Mouse (Mus musculus): Measurements from ENCODE around the gene Msrb1. TPM values are rescaled to one million over a fixed set of nuclear protein-coding genes. Genes with fewer than 3 reads are reported as not detected.

The Msrb1 gene
- total and polyA plus RNA-seq, 2 experiments from 2014 or later = 19.3 to 28.6 TPM

DNA sequence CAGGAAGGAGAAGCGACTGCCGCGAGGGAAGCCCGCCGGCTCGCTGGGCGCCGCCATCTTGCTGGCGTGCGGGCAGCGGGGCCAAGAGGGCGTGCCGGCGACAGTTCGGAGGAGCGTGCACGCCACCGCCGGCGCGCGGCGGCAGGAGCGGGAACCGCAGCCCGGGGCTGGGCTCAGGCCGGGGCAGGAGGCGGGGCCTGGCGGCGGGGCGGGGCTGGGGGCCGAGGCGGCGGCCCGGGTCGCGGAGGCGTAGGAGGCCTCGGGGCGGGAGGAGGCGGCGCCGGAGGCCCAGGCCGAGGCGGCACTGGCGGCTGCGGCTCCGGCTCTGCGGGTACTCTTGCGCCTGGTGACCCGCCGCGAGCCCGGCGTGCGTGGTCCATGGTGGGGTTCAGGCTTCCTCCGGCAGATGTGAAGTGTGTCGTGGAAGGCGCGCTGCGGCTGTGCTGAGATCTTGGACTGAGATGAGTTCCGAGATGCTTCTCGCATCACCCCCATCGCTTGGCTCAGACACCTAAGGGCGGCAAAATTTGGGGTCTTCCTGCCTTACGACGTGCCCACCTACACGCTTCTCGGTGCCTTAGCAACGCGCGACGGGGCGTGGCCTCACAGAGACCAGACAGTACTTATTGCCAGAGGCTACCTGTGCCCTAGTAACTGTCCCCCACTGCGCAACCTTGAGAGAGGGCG, 40.3 kb upstream of the Msrb1 start, which contains the start of the genes Gfer and Noxo1:
Gene Gfer, minus strand, starts transcription at position 146 of the 687 bp plus-strand sequence.
Gene Noxo1, plus strand, starts transcription at position 224 of the 687 bp plus-strand sequence.
- H3K9ac ChIP-seq = peak within 1 kb of the TSS; percentile 79
- H3K4me3 ChIP-seq (ENCODE audit: low read depth, low read length) = peak within 1 kb of the TSS; percentile 76
- H3K9me3 ChIP-seq (ENCODE audit: low read length) = no peaks in the 10 kb centered on the region
- peaks cover 26% of the 10 kb centered on the region for H3K36me3 ChIP-seq (ENCODE audit: insufficient read depth)
- under 1% methylated on average over 63 of the region's 76 CpGs for WGBS
- peak; percentile 87 for DNase-seq
- H3K27ac ChIP-seq (ENCODE audit: low read depth, low read length) = peak within 1 kb of the TSS; percentile 90
- no peaks in the 10 kb centered on the region for H3K27me3 ChIP-seq (ENCODE audit: insufficient read depth, low read length)
- H3K4me2 ChIP-seq (ENCODE audit: low read depth) = peak within 1 kb of the TSS; percentile 83
- peaks cover 11% of the 10 kb centered on the region; the same call in 1 of the 2 replicates for H3K4me1 ChIP-seq (ENCODE audit: insufficient read depth)
- peak; percentile 96 for ATAC-seq
- TF ChIP-seq CTCF (IDR thresholded peaks at IDR 0.05; ENCODE audit: low read depth) = peak; percentile 48

DNA sequence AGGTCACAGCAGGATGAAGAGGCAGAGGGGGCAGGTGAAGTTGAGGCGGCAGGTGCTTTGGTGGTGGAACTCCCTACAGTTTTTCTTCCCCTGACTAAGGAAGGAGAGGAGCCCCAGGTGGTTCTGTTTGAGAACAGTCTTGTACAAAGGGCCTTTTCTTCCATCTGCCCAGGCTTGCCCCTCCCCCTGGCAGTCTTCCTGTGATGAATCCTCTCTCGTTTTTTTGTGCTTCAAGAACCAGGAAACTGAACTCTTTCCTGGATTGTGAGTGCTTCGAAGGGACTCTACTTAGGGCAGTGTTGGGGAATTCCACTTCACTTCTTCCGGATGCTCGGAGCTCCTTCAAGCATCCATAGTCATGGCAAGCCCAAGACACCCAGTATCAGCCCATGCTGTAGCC, 38.5 kb upstream of the Msrb1 start:
- Histone ChIP-seq H3K4me2 (ENCODE audit: low read depth) (no peak overlapping the region), H3K4me3 (ENCODE audit: low read depth, low read length) (no peak overlapping the region), H3K27me3 (ENCODE audit: insufficient read depth, low read length) (no peaks in the 10 kb centered on the region), H3K4me1 (ENCODE audit: insufficient read depth) (peaks cover 11% of the 10 kb centered on the region; the same call in 1 of the 2 replicates), H3K9ac (no peak overlapping the region), H3K9me3 (ENCODE audit: low read length) (no peaks in the 10 kb centered on the region), H3K27ac (ENCODE audit: low read depth, low read length) (no peak overlapping the region), H3K36me3 (ENCODE audit: insufficient read depth) (peaks cover 41% of the 10 kb centered on the region)
- ATAC-seq (no peak), DNase-seq (no peak)
- WGBS = 18% methylated on average over 5 of the region's 5 CpGs
- no peak for TF ChIP-seq CTCF (IDR thresholded peaks at IDR 0.05; ENCODE audit: low read depth)

GRCm38 (mm10) chr17:24698715-24699114, 37.7 kb upstream of the Msrb1 start:
- no peak for TF ChIP-seq CTCF (IDR thresholded peaks at IDR 0.05; ENCODE audit: low read depth)
- H3K27ac ChIP-seq (ENCODE audit: low read depth, low read length) = no peak overlapping the region
- 72% methylated on average over 9 of the region's 9 CpGs for WGBS
- H3K4me3 ChIP-seq (ENCODE audit: low read depth, low read length) = no peak overlapping the region
- H3K4me2 ChIP-seq (ENCODE audit: low read depth) = no peak overlapping the region
- DNase-seq (no peak), ATAC-seq (no peak)
- H3K36me3 ChIP-seq (ENCODE audit: insufficient read depth) = peaks cover 40% of the 10 kb centered on the region
- no peaks in the 10 kb centered on the region for H3K27me3 ChIP-seq (ENCODE audit: insufficient read depth, low read length)
- H3K4me1 ChIP-seq (ENCODE audit: insufficient read depth) = peaks cover 11% of the 10 kb centered on the region; the same call in 1 of the 2 replicates
- no peak overlapping the region for H3K9ac ChIP-seq
- H3K9me3 ChIP-seq (ENCODE audit: low read length) = no peaks in the 10 kb centered on the region

- Histone ChIP-seq H3K36me3 (ENCODE audit: insufficient read depth) (peaks cover 48% of the 10 kb centered on the region), H3K9ac (no peak overlapping the region), H3K27me3 (ENCODE audit: insufficient read depth, low read length) (no peaks in the 10 kb centered on the region), H3K9me3 (ENCODE audit: low read length) (no peaks in the 10 kb centered on the region), H3K27ac (ENCODE audit: low read depth, low read length) (no peak overlapping the region), H3K4me2 (ENCODE audit: low read depth) (no peak overlapping the region), H3K4me3 (ENCODE audit: low read depth, low read length) (no peak overlapping the region), H3K4me1 (ENCODE audit: insufficient read depth) (peaks cover 11% of the 10 kb centered on the region; the same call in 1 of the 2 replicates)
- ATAC-seq (no peak), DNase-seq (no peak)
- 87% methylated on average over 2 of the region's 2 CpGs for WGBS
- no peak for TF ChIP-seq CTCF (IDR thresholded peaks at IDR 0.05; ENCODE audit: low read depth)
Measured at GRCm38 (mm10) chr17:24699473-24699872, 37.0 kb upstream of the Msrb1 start.

GRCm38 (mm10) chr17:24701251-24701650, 35.2 kb upstream of the Msrb1 start:
- H3K9me3 ChIP-seq (ENCODE audit: low read length) = no peaks in the 10 kb centered on the region
- no peak for DNase-seq
- H3K4me2 ChIP-seq (ENCODE audit: low read depth) = no peak overlapping the region
- no peak overlapping the region for H3K4me3 ChIP-seq (ENCODE audit: low read depth, low read length)
- no peak overlapping the region for H3K9ac ChIP-seq
- peaks cover 6% of the 10 kb centered on the region; the same call in 1 of the 2 replicates for H3K4me1 ChIP-seq (ENCODE audit: insufficient read depth)
- WGBS = 92% methylated on average over 9 of the region's 9 CpGs
- no peaks in the 10 kb centered on the region for H3K27me3 ChIP-seq (ENCODE audit: insufficient read depth, low read length)
- TF ChIP-seq CTCF (IDR thresholded peaks at IDR 0.05; ENCODE audit: low read depth) = no peak
- no peak overlapping the region for H3K27ac ChIP-seq (ENCODE audit: low read depth, low read length)
- peaks cover 56% of the 10 kb centered on the region for H3K36me3 ChIP-seq (ENCODE audit: insufficient read depth)
- no peak for ATAC-seq

DNA sequence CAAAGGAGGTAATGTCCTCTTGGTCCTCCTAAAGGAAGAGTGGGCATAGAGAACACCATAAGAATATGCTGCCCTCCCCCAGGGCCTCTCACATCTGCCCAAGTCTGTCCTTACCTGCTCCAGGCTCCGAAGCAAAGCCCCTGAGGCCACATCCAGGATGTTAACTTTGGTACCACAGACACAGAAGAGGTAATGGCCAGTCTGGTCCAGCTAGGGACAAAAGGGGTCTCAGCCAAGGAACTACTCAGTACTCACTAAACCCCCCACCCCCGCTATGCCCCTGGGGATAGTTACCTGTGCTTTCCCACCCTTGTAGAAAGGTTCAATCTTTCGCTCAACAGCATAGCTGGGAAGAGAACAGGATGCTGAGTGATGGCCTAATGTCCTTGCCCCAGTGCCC, 30.6 kb upstream of the Msrb1 start:
- ATAC-seq (no peak), DNase-seq (no peak)
- peaks cover 3% of the 10 kb centered on the region; the same call in 1 of the 2 replicates for H3K4me1 ChIP-seq (ENCODE audit: insufficient read depth)
- peaks cover 40% of the 10 kb centered on the region for H3K36me3 ChIP-seq (ENCODE audit: insufficient read depth)
- H3K27me3 ChIP-seq (ENCODE audit: insufficient read depth, low read length) = no peaks in the 10 kb centered on the region
- WGBS = 95% methylated on average over 3 of the region's 3 CpGs
- H3K9me3 ChIP-seq (ENCODE audit: low read length) = no peaks in the 10 kb centered on the region
- no peak for TF ChIP-seq CTCF (IDR thresholded peaks at IDR 0.05; ENCODE audit: low read depth)
- H3K4me2 ChIP-seq (ENCODE audit: low read depth) = no peak overlapping the region
- no peak overlapping the region for H3K27ac ChIP-seq (ENCODE audit: low read depth, low read length)
- H3K9ac ChIP-seq = no peak overlapping the region
- H3K4me3 ChIP-seq (ENCODE audit: low read depth, low read length) = no peak overlapping the region

All from forebrain, postnatal 0 days (tissue).